Mouse (Mus musculus) NIH3T3 (cell line): ENCODE data around the gene Slc25a25.

ENCODE experiments used
- DNase-seq: peaks from one replicate; pipeline ENCODE4 v3.0.0-alpha.2; 2012; ENCODE audit warnings: low read depth

Slc25a25 gene

GRCm38 (mm10) chr2:32428262-32428722, 23.0 kb downstream of the Slc25a25 start:
- DNase-seq = peak; percentile 44

GRCm38 (mm10) chr2:32427720-32428119, 23.5 kb downstream of the Slc25a25 start:
- no peak for DNase-seq

GRCm38 (mm10) chr2:32426141-32426540, 25.1 kb downstream of the Slc25a25 start:
- no peak for DNase-seq

- no peak for DNase-seq
Measured at GRCm38 (mm10) chr2:32425568-32425967, 25.7 kb downstream of the Slc25a25 start.

GRCm38 (mm10) chr2:32424796-32425195, 26.4 kb downstream of the Slc25a25 start:
- DNase-seq = peak; percentile 41

- peak; percentile 94 for DNase-seq
Measured at GRCm38 (mm10) chr2:32423481-32424331, 27.5 kb downstream of the Slc25a25 start.

GRCm38 (mm10) chr2:32421851-32422251, 29.4 kb downstream of the Slc25a25 start:
- DNase-seq = no peak

GRCm38 (mm10) chr2:32420647-32421046, 30.6 kb downstream of the Slc25a25 start:
- DNase-seq = no peak

GRCm38 (mm10) chr2:32420066-32420608, 31.1 kb downstream of the Slc25a25 start:
- no peak for DNase-seq

- peak; percentile 88 for DNase-seq
Measured at GRCm38 (mm10) chr2:32419359-32419758, 31.9 kb downstream of the Slc25a25 start.

GRCm38 (mm10) chr2:32418430-32419151, 32.7 kb downstream of the Slc25a25 start:
- no peak for DNase-seq

GRCm38 (mm10) chr2:32417486-32417885, 33.8 kb downstream of the Slc25a25 start:
- no peak for DNase-seq

GRCm38 (mm10) chr2:32416556-32416955, 34.7 kb downstream of the Slc25a25 start:
- no peak for DNase-seq

GRCm38 (mm10) chr2:32415801-32416200, 35.4 kb downstream of the Slc25a25 start:
- no peak for DNase-seq

- DNase-seq = no peak
Measured at GRCm38 (mm10) chr2:32413936-32414335, 37.3 kb downstream of the Slc25a25 start.

GRCm38 (mm10) chr2:32412742-32413531, 38.3 kb downstream of the Slc25a25 start:
- no peak for DNase-seq

- no peak for DNase-seq
Measured at GRCm38 (mm10) chr2:32411407-32411806, 39.8 kb downstream of the Slc25a25 start.

GRCm38 (mm10) chr2:32408429-32409424, 42.5 kb downstream of the Slc25a25 start:
- peak; percentile 49 for DNase-seq

GRCm38 (mm10) chr2:32407144-32407824, 44.0 kb downstream of the Slc25a25 start:
- DNase-seq = no peak

- peak; percentile 99 for DNase-seq
Measured at GRCm38 (mm10) chr2:32404663-32405062, 46.6 kb downstream of the Slc25a25 start.
